Mouse (Mus musculus) embryonic facial prominence, embryonic 15.5 days (tissue): ENCODE measurements around the gene Pld4. TPM values are rescaled to one million over a fixed set of nuclear protein-coding genes. Genes with fewer than 3 reads are reported as not detected.
A peak's percentile ranks its signal among the peaks of the same experiment; 100 is the strongest.

Source experiments
- ATAC-seq: fragments of 200-750 bp; cut with Nextera tagmentation; 2 replicates; pipeline ENCODE4 v1.8.0; 2017; ENCODE audit warnings: low read depth, moderate TSS enrichment; ENCODE audit not compliant: insufficient number of reproducible peaks, low FRiP score, low TSS enrichment
- H3K27ac ChIP-seq: fragments of 300-500 bp; sonication (generic); replicated peaks from 2 replicates; pipeline ENCODE4 v1.5.1; 2015; ENCODE audit warnings: mild to moderate bottlenecking, inconsistent platforms
- H3K27me3 ChIP-seq: fragments of 300-500 bp; sonication (generic); 2 replicates; pipeline ENCODE4 v1.6.1; 2015; ENCODE audit warnings: inconsistent platforms
- H3K36me3 ChIP-seq: fragments of 300-500 bp; sonication (generic); 2 replicates; pipeline ENCODE4 v1.6.1; 2015; ENCODE audit warnings: mild to moderate bottlenecking, inconsistent platforms
- H3K4me1 ChIP-seq: fragments of 300-500 bp; sonication (generic); 2 replicates; pipeline ENCODE4 v1.6.1; 2015; ENCODE audit warnings: inconsistent platforms
- H3K4me2 ChIP-seq: fragments of 300-500 bp; sonication (generic); replicated peaks from 2 replicates; pipeline ENCODE4 v1.6.1; 2015; ENCODE audit warnings: mild to moderate bottlenecking, inconsistent platforms
- H3K4me3 ChIP-seq: fragments of 300-500 bp; sonication (generic); replicated peaks from 2 replicates; pipeline ENCODE4 v1.5.1; 2015; ENCODE audit warnings: mild to moderate bottlenecking, inconsistent platforms
- H3K9ac ChIP-seq: fragments of 300-500 bp; sonication (generic); 2 replicates; pipeline ENCODE4 v1.6.1; 2015; ENCODE audit warnings: inconsistent platforms
- H3K9me3 ChIP-seq: fragments of 300-500 bp; sonication (generic); replicated peaks from 2 replicates; pipeline ENCODE4 v1.6.1; 2016; ENCODE audit warnings: inconsistent platforms
- WGBS: fragments of 180-500 bp; shearing (Covaris S2); methylation state at CpG from one replicate; pipeline ENCODE4 v1.1.7; 2015; 5-methylcytosine and 5-hydroxymethylcytosine counted together
- polyA plus RNA-seq: library from polyadenylated mRNA; unstranded; fragments of >200 nt; fragmentation: Nextera tagmentation; extraction: Ambion mirVana; gene quantifications from 2 replicates; pipeline ENCODE4 v1.2.1, GENCODE M21; 2015

Pld4 gene
- polyA plus RNA-seq, 1 experiment from 2014 or later, result 13.4 TPM

DNA sequence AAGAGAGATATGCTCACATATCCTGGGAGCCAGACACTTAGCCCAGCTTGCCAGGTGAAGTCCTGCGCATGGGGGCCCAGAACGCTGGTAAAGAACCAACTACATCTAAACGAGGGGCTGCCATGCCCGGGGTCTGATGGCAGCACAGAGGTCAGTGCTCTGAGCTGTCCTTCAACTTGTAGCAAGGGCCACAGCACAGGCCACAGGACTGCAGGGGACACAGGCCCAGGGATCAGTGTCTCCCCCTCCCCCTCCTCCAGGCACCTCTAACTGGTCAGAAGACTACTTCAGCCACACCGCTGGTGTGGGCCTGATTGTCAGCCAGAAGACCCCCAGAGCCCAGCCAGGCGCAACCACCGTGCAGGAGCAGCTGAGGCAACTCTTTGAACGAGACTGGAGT is 7.7 kb downstream of the Pld4 start:
- WGBS, result 84% methylated on average over 8 of the region's 8 CpGs
- no peaks in the 10 kb centered on the region for H3K36me3 ChIP-seq
- no peak overlapping the region for H3K9ac ChIP-seq
- no peak overlapping the region for H3K4me2 ChIP-seq
- no peak overlapping the region for H3K27ac ChIP-seq
- H3K27me3 ChIP-seq, result no peaks in the 10 kb centered on the region
- H3K9me3 ChIP-seq, result no peaks in the 10 kb centered on the region
- no peak for ATAC-seq
- no peak overlapping the region for H3K4me3 ChIP-seq
- H3K4me1 ChIP-seq, result no peaks in the 10 kb centered on the region

DNA sequence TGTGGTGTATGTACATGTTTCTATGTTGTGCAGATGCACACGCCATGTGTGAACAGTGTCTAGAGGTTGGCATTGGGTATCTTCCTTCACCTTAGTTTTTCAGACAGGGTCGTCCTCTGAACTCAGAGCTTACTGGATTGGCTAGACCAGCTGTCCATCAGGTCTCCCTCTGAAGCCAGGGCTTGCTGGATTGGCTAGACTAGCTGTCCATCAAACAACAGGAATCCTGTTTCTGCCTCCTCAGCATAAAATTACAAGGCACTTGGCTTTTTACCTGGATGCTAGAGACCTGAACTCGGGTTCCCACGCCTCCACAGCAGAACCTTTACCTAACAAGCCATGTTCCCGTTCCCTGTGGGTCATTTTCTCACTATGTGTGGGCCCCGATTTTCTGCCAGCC is 8.6 kb downstream of the Pld4 start:
- no peak overlapping the region for H3K27ac ChIP-seq
- ATAC-seq, result no peak
- no peaks in the 10 kb centered on the region for H3K4me1 ChIP-seq
- H3K4me2 ChIP-seq, result no peak overlapping the region
- WGBS, result 82% methylated on average over 6 of the region's 6 CpGs
- no peaks in the 10 kb centered on the region for H3K27me3 ChIP-seq
- H3K4me3 ChIP-seq, result no peak overlapping the region
- H3K9me3 ChIP-seq, result no peaks in the 10 kb centered on the region
- H3K36me3 ChIP-seq, result no peaks in the 10 kb centered on the region
- no peak overlapping the region for H3K9ac ChIP-seq

DNA sequence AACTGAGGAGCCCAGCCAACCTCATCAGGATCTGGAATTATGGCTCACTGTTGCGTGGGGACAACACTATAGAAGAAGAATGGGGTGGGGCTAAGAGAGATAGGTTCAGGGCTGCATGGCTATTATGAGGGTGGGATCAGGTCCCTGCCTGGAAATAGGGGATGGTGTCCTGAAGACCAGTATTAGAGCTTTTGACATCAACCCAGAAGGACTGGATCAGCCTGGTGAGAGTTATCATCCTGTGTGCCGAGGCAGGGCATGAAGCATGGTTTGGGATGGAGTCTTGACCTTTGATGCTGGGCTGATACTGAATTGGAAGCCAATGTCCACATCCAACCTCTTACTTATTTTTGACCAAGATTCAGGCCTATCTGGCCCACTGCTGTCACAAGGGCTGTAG is 9.3 kb downstream of the Pld4 start:
- ATAC-seq, result no peak
- no peaks in the 10 kb centered on the region for H3K4me1 ChIP-seq
- no peak overlapping the region for H3K4me3 ChIP-seq
- H3K9ac ChIP-seq, result no peak overlapping the region
- no peaks in the 10 kb centered on the region for H3K27me3 ChIP-seq
- H3K4me2 ChIP-seq, result no peak overlapping the region
- H3K27ac ChIP-seq, result no peak overlapping the region
- WGBS, result 56% methylated on average over 2 of the region's 2 CpGs
- no peaks in the 10 kb centered on the region for H3K9me3 ChIP-seq
- no peaks in the 10 kb centered on the region for H3K36me3 ChIP-seq

DNA sequence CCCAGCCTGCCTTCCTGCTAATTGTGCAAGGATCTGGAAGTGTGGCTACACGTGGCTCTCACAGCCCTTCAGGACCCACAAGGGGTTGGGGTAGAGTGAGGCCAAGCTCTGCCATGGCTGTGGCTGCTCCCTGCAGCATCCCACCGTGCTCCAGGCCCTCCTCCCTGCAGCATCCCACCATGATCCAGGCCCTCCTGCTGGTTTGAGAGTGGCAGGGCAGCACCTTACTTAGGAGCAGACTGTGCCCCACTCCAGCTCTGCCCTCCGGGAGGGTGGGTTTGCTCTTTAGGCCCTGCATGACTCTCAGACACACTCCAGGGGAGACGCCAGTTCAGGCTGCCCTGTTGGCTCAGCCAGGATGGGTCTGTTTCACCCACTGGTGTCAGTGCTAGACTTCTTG is 9.9 kb downstream of the Pld4 start:
- no peak for ATAC-seq
- Histone ChIP-seq H3K4me3 (no peak overlapping the region), H3K4me2 (no peak overlapping the region), H3K27me3 (no peaks in the 10 kb centered on the region), H3K9ac (no peak overlapping the region), H3K36me3 (no peaks in the 10 kb centered on the region), H3K9me3 (no peaks in the 10 kb centered on the region), H3K4me1 (no peaks in the 10 kb centered on the region), H3K27ac (no peak overlapping the region)
- 72% methylated on average over 4 of the region's 4 CpGs for WGBS

DNA sequence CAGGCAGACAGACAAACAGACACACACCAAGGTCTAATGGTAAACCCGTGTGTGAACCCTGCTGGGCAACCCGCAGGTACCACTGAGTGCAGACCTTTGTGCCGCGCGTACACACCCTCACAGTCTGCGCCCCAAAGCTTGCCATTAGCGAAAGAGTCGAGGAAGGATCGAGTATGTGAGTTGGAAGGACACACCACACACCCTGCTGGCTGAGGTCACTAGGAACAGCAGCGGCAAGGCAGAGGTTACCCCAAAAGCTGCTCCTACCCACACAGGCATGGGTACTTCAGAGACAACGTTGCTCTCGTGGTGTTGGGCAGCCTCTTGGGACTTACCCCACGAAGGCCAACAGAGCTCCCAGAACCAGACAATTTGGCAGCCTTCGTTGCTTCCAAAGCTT is 11.9 kb downstream of the Pld4 start:
- WGBS, result 86% methylated on average over 14 of the region's 14 CpGs
- H3K9me3 ChIP-seq, result no peaks in the 10 kb centered on the region
- no peak for ATAC-seq
- H3K4me2 ChIP-seq, result no peak overlapping the region
- H3K4me3 ChIP-seq, result no peak overlapping the region
- H3K27ac ChIP-seq, result no peak overlapping the region
- no peaks in the 10 kb centered on the region for H3K27me3 ChIP-seq
- no peak overlapping the region for H3K9ac ChIP-seq
- no peaks in the 10 kb centered on the region for H3K36me3 ChIP-seq
- no peaks in the 10 kb centered on the region for H3K4me1 ChIP-seq

GRCm38 (mm10) chr12:112773366-112773765 is 12.9 kb downstream of the Pld4 start:
- no peak for ATAC-seq
- 41% methylated on average over 9 of the region's 9 CpGs for WGBS
- no peak overlapping the region for H3K4me2 ChIP-seq
- H3K9me3 ChIP-seq, result no peaks in the 10 kb centered on the region
- H3K27me3 ChIP-seq, result no peaks in the 10 kb centered on the region
- H3K27ac ChIP-seq, result no peak overlapping the region
- H3K4me1 ChIP-seq, result no peaks in the 10 kb centered on the region
- no peaks in the 10 kb centered on the region for H3K36me3 ChIP-seq
- H3K4me3 ChIP-seq, result no peak overlapping the region
- no peak overlapping the region for H3K9ac ChIP-seq

DNA sequence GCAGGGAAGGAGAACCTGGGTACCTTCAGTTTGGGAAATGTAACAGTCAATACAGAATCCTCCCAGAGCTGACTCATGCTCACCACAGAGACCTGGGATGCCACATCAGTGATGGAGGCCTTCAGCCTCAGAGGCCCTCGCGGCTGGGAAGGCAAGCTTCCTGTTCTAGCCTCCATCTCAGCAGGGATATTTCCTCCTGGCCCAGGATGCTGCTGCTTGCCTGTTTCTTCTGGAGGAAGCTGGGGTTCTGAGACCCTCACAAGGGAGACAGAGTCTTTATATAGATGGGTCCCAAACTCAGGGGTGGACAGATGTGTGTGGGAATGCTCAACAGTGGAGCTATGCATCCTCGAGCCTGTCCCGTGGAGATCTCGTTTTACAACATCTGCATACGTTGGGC is 13.6 kb downstream of the Pld4 start:
- no peak overlapping the region for H3K27ac ChIP-seq
- no peaks in the 10 kb centered on the region for H3K36me3 ChIP-seq
- no peak overlapping the region for H3K4me3 ChIP-seq
- H3K9ac ChIP-seq, result no peak overlapping the region
- H3K9me3 ChIP-seq, result no peaks in the 10 kb centered on the region
- H3K4me1 ChIP-seq, result no peaks in the 10 kb centered on the region
- no peaks in the 10 kb centered on the region for H3K27me3 ChIP-seq
- H3K4me2 ChIP-seq, result no peak overlapping the region
- WGBS, result 82% methylated on average over 6 of the region's 6 CpGs
- no peak for ATAC-seq

GRCm38 (mm10) chr12:112774481-112774880 is 14.0 kb downstream of the Pld4 start:
- no peaks in the 10 kb centered on the region for H3K9me3 ChIP-seq
- 89% methylated on average over 10 of the region's 10 CpGs for WGBS
- H3K4me3 ChIP-seq, result no peak overlapping the region
- H3K36me3 ChIP-seq, result no peaks in the 10 kb centered on the region
- H3K27me3 ChIP-seq, result no peaks in the 10 kb centered on the region
- no peaks in the 10 kb centered on the region for H3K4me1 ChIP-seq
- no peak overlapping the region for H3K27ac ChIP-seq
- ATAC-seq, result no peak
- no peak overlapping the region for H3K9ac ChIP-seq
- no peak overlapping the region for H3K4me2 ChIP-seq

- peaks cover 39% of the 10 kb centered on the region for H3K4me1 ChIP-seq
- no peaks in the 10 kb centered on the region for H3K27me3 ChIP-seq
- no peak overlapping the region for H3K4me3 ChIP-seq
- no peaks in the 10 kb centered on the region for H3K9me3 ChIP-seq
- H3K36me3 ChIP-seq, result no peaks in the 10 kb centered on the region
- no peak overlapping the region for H3K9ac ChIP-seq
- H3K4me2 ChIP-seq, result no peak overlapping the region
- no peak overlapping the region for H3K27ac ChIP-seq
- 64% methylated on average over 8 of the region's 8 CpGs for WGBS
- no peak for ATAC-seq
These were observed 30.6 kb downstream of the Pld4 start for GRCm38 (mm10) chr12:112791026-112791425.

- H3K4me1 ChIP-seq, result peaks cover 67% of the 10 kb centered on the region
- H3K4me2 ChIP-seq, result peak overlapping the region; percentile 33; the same call in 1 of the 2 replicates
- peak overlapping the region; percentile 67 for H3K27ac ChIP-seq
These were observed 33.3 kb downstream of the Pld4 start for GRCm38 (mm10) chr12:112793601-112794355.

DNA sequence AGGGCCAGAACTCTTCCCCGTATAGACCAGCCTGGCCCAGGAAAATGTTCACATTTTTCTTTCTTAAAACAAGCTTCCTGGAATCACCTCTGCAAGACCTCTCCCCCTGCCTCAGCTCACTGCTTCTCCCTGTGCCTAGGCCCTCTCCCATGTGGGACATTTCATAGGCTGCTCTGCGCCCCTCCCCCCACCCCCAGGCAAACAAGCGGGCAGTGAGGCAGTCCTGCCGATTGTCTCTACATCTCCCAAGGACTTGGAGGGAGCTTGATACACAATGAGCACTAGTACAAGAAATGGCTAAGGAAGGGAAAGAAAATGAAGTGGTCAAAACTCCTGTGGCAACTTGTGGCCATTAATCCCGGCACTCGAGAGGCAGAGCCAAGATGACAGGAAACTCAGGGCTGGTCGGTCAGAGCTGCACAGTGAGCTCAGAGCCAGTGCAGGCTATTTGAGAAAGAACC is 33.9 kb downstream of the Pld4 start:
- Histone ChIP-seq H3K9me3 (no peaks in the 10 kb centered on the region), H3K4me3 (0 out of 2 replicates have a peak overlapping the region, but pooled peaks have one; percentile 16), H3K27ac (peak overlapping the region; percentile 67), H3K4me2 (peak overlapping the region; percentile 33; the same call in 1 of the 2 replicates), H3K9ac (no peak overlapping the region), H3K4me1 (peaks cover 72% of the 10 kb centered on the region), H3K36me3 (no peaks in the 10 kb centered on the region), H3K27me3 (no peaks in the 10 kb centered on the region)
- ATAC-seq, result no peak
- WGBS, result 29% methylated on average over 7 of the region's 7 CpGs

More at GRCm38 (mm10) chr12:112793601-112794355, 33.3 kb downstream of the Pld4 start:
- Histone ChIP-seq H3K36me3 (no peaks in the 10 kb centered on the region), H3K27me3 (no peaks in the 10 kb centered on the region), H3K9me3 (no peaks in the 10 kb centered on the region), H3K9ac (no peak overlapping the region), H3K4me3 (no peak overlapping the region)
- ATAC-seq, result no peak
- 61% methylated on average over 13 of the region's 13 CpGs for WGBS

DNA sequence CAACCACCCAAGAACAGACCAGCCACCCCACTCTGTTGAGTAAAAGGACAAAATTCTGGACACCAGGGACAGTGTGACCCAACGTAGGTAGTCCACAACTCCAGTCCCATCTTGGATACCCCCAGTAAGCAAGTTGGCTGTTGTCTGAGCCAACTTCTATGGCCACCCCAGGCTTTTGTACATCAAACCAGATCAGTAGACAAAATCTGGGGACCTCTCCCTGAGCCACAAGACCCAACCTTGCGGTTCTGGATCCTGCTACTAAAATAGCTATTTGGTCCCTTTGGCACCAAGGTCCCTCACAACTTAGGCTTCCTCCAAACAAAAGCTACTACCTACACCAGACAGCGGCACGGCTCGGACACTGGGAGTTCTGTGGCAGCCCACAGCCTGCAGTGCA is 34.5 kb downstream of the Pld4 start:
- no peaks in the 10 kb centered on the region for H3K27me3 ChIP-seq
- H3K4me3 ChIP-seq, result peak overlapping the region; percentile 16; the same call in 1 of the 2 replicates
- no peak overlapping the region for H3K9ac ChIP-seq
- H3K27ac ChIP-seq, result peak overlapping the region; percentile 67; the same call in 1 of the 2 replicates
- 78% methylated on average over 5 of the region's 5 CpGs for WGBS
- H3K4me2 ChIP-seq, result peak overlapping the region; percentile 33
- H3K9me3 ChIP-seq, result no peaks in the 10 kb centered on the region
- no peaks in the 10 kb centered on the region for H3K36me3 ChIP-seq
- H3K4me1 ChIP-seq, result peaks cover 74% of the 10 kb centered on the region
- no peak for ATAC-seq
